Mouse (Mus musculus): Measurements from ENCODE around the gene Cnp.
"Not testable (repeated sequence)": the region's sequence is repeated elsewhere in the genome, so short reads cannot be mapped to it uniquely, and the experiment has no call there.

The Cnp gene

GRCm38 (mm10) chr11:100557563-100557962 lies 17.1 kb upstream of the Cnp start:
- DNase-seq = no peak

- no peak for DNase-seq
These were observed 15.2 kb upstream of the Cnp start for GRCm38 (mm10) chr11:100559476-100559875.

- no peak for DNase-seq
These were observed 13.0 kb upstream of the Cnp start for GRCm38 (mm10) chr11:100561748-100562147.

- DNase-seq = no peak
These were observed 10.4 kb upstream of the Cnp start for GRCm38 (mm10) chr11:100564297-100564696.

GRCm38 (mm10) chr11:100564703-100565102 lies 10.0 kb upstream of the Cnp start:
- no peak for DNase-seq

- no peak for DNase-seq
These were observed 7.5 kb upstream of the Cnp start for GRCm38 (mm10) chr11:100567229-100567628.

GRCm38 (mm10) chr11:100567815-100568245 lies 6.9 kb upstream of the Cnp start:
- no peak for DNase-seq

GRCm38 (mm10) chr11:100568692-100569091 lies 6.0 kb upstream of the Cnp start:
- no peak for DNase-seq

GRCm38 (mm10) chr11:100569789-100570188 lies 4.9 kb upstream of the Cnp start:
- DNase-seq = no peak

GRCm38 (mm10) chr11:100570430-100571201 lies 4.1 kb upstream of the Cnp start:
- peak; percentile 84 for DNase-seq

GRCm38 (mm10) chr11:100571202-100571567 lies 3.5 kb upstream of the Cnp start:
- DNase-seq = no peak

- no peak for DNase-seq
These were observed 516 bp upstream of the Cnp start for GRCm38 (mm10) chr11:100574188-100574587.

GRCm38 (mm10) chr11:100575484-100575855 lies 766 bp downstream of the Cnp start:
- DNase-seq = no peak

GRCm38 (mm10) chr11:100576256-100576655 lies 1.6 kb downstream of the Cnp start:
- no peak for DNase-seq

GRCm38 (mm10) chr11:100577852-100578599 lies 3.3 kb downstream of the Cnp start:
- no peak for DNase-seq

- no peak for DNase-seq
These were observed 4.6 kb downstream of the Cnp start for GRCm38 (mm10) chr11:100579116-100579799.

- DNase-seq = no peak
These were observed 5.6 kb downstream of the Cnp start for GRCm38 (mm10) chr11:100580275-100580674.

GRCm38 (mm10) chr11:100581756-100582155 lies 7.1 kb downstream of the Cnp start:
- no peak for DNase-seq

- DNase-seq = not testable (repeated sequence)
These were observed 7.7 kb downstream of the Cnp start for GRCm38 (mm10) chr11:100582413-100582812.

GRCm38 (mm10) chr11:100582836-100583235 lies 8.1 kb downstream of the Cnp start:
- no peak for DNase-seq

GRCm38 (mm10) chr11:100584561-100584961 lies 9.9 kb downstream of the Cnp start:
- DNase-seq = no peak

GRCm38 (mm10) chr11:100585148-100585547 lies 10.4 kb downstream of the Cnp start:
- no peak for DNase-seq

GRCm38 (mm10) chr11:100588462-100588861 lies 13.8 kb downstream of the Cnp start:
- no peak for DNase-seq

Data from embryo, embryonic 11 days (tissue).